25 mouse cellular contexts compared by ENCODE assay signal in the genomic region with DNA sequence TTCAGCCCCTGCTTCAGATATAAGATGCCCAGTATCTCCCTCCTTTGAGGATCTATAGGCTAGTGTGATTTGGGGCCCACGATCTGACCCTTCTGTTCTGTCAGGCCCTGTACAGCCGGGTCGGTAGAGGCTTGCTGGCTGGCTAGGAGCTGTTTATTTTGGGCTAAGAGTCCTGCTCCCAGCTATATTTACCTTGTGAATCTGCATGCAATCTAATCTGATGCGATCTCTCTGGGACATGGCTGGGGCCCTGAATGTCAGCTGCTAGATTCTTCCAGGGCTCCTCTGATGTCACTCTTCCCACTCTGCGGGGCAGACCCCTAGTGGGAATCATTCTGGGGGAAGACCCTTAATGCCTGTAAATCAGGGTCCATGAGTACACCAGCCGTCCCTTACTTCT. TPM values are rescaled to one million over a fixed set of nuclear protein-coding genes. Genes with fewer than 3 reads are reported as not detected.
DNase-seq lines count a peak whose midpoint lies in the region; ATAC-seq and TF ChIP-seq lines count a peak whose summit lies in the region.
"Had no signal": no experiment of that assay in that cellular context is flagged by ENCODE, and none has a peak within 500 bp of the region (broad histone marks: within the 10 kb centered on the region; RNA-seq: fewer than 3 reads in every experiment).

No protein-coding gene starts in this region.

- H3K27ac ChIP-seq in gastrocnemius, adult 2 months = peak overlapping the region; percentile 94
- H3K27ac ChIP-seq in spleen, adult 2 months (ENCODE audit: insufficient read depth, low read length) = 0 out of 2 replicates have a peak overlapping the region, but pooled peaks have one; percentile 18
- peak overlapping the region; percentile 83 for H3K27ac ChIP-seq in liver, postnatal 0 days (ENCODE audit: low read depth)
- H3K27ac ChIP-seq: embryonic facial prominence, embryonic 10.5 days; forebrain, embryonic 13.5 days; heart, embryonic 10.5 days; hindbrain, embryonic 13.5 days; hindbrain, postnatal 0 days had no signal

- no peaks in the 10 kb centered on the region for H3K9me3 ChIP-seq in liver, postnatal 0 days (ENCODE audit: low read length)
- H3K9me3 ChIP-seq: embryonic facial prominence, embryonic 10.5 days; forebrain, embryonic 13.5 days; heart, embryonic 10.5 days; hindbrain, embryonic 13.5 days had no signal

- no peaks in the 10 kb centered on the region for H3K27me3 ChIP-seq in spleen, adult 2 months (ENCODE audit: control insufficient read depth, insufficient read depth, low read length)
- H3K27me3 ChIP-seq in liver, postnatal 0 days (ENCODE audit: insufficient read depth, low read length) = no peaks in the 10 kb centered on the region
- H3K27me3 ChIP-seq: forebrain, embryonic 13.5 days; hindbrain, embryonic 13.5 days had no signal

- H3K9ac ChIP-seq in liver, postnatal 0 days (replicated peaks) = no peak overlapping the region
- H3K9ac ChIP-seq: forebrain, embryonic 13.5 days; forebrain, postnatal 0 days; hindbrain, embryonic 13.5 days had no signal

- H3K36me3 ChIP-seq in spleen, adult 2 months (ENCODE audit: control insufficient read depth, insufficient read depth, low read length) = peaks cover 3% of the 10 kb centered on the region
- peaks cover 5% of the 10 kb centered on the region for H3K36me3 ChIP-seq in liver, postnatal 0 days (replicated peaks; ENCODE audit: insufficient read depth, low read length)

- WGBS in spleen, adult 2 months = 90% methylated on average over 6 of the region's 6 CpGs
- WGBS in liver, postnatal 0 days (ENCODE audit: insufficient replicate concordance) = 67% methylated on average over 6 of the region's 6 CpGs

- H3K4me2 ChIP-seq in liver, postnatal 0 days (ENCODE audit: low read depth, low read length) = peak overlapping the region; percentile 11; the same call in 1 of the 2 replicates
- H3K4me2 ChIP-seq: forebrain, embryonic 13.5 days; hindbrain, embryonic 13.5 days had no signal

- ATAC-seq in liver, postnatal 0 days = no peak
- ATAC-seq: forebrain, embryonic 13.5 days; forebrain, postnatal 0 days; hindbrain, postnatal 0 days had no signal

- TF ChIP-seq EP300 in liver, postnatal 0 days (IDR thresholded peaks at IDR 0.05; ENCODE audit: low read depth) = no peak

- intact Hi-C loops in gastrocnemius, adult 2 months (cut with DNase I) = no loop called here
- intact Hi-C loops in gastrocnemius, postnatal 36 days (cut with DNase I) = no loop called here
- intact Hi-C loops in heart, postnatal 36 days (cut with DNase I) = no loop called here

- peak overlapping the region; percentile 4; the same call in 1 of the 2 replicates for H3K4me3 ChIP-seq in gastrocnemius, adult 2 months
- no peak overlapping the region for H3K4me3 ChIP-seq in spleen, adult 2 months (ENCODE audit: extremely low read depth, insufficient read depth, insufficient read length)
- H3K4me3 ChIP-seq in liver, postnatal 0 days (ENCODE audit: low read depth, low read length) = no peak overlapping the region
- H3K4me3 ChIP-seq: embryonic facial prominence, embryonic 10.5 days; forebrain, embryonic 13.5 days; heart, embryonic 10.5 days; hindbrain, embryonic 13.5 days had no signal

- no peak for TF ChIP-seq POLR2A in spleen, adult 2 months (IDR thresholded peaks at IDR 0.05; ENCODE audit: low read depth, low read length)

- peaks cover 12% of the 10 kb centered on the region; the same call in 1 of the 2 replicates for H3K4me1 ChIP-seq in spleen, adult 2 months (ENCODE audit: control insufficient read depth, insufficient read depth, insufficient read length)
- H3K4me1 ChIP-seq in liver, postnatal 0 days (ENCODE audit: insufficient read depth) = peaks cover 43% of the 10 kb centered on the region

- TF ChIP-seq CTCF in gastrocnemius, adult 2 months (IDR thresholded peaks at IDR 0.05) = no peak
- TF ChIP-seq CTCF in spleen, adult 2 months (IDR thresholded peaks at IDR 0.05; ENCODE audit: extremely low read depth, insufficient read depth, insufficient read length, insufficient replicate concordance) = no peak
- TF ChIP-seq CTCF in liver, postnatal 0 days (IDR thresholded peaks at IDR 0.05; ENCODE audit: low read depth) = no peak

- DNase-seq in gastrocnemius, adult 2 months = peak; percentile 74
- no peak for DNase-seq in gastrocnemius, postnatal 36 days
- no peak for DNase-seq in spleen, adult 2 months (ENCODE audit: low read depth in 1 of 2, low spot score in 2 of 2)
- DNase-seq in spleen, adult 12 weeks (ENCODE audit: low spot score) = no peak
- DNase-seq in liver, postnatal 0 days = no peak
- no peak for DNase-seq in frontal cortex, adult 2 months (ENCODE audit: extremely low spot score in 1 of 2, low spot score in 1 of 2)
- DNase-seq in heart, postnatal 36 days = no peak
- DNase-seq: adrenal gland, postnatal 10 days; cerebellum, adult 18-20 months; cerebellum, adult 9-11 months; cerebellum, postnatal 36 days; forebrain, postnatal 0 days; gastrocnemius, postnatal 10 days; heart, postnatal 10 days had no signal

RNA-seq across cellular contexts. Expression of a gene that starts 9.4 kb away (rescaled TPM):
- 10 to 100 TPM; 32.1 to 38.7 TPM for total RNA-seq in gastrocnemius, adult 2 months (2021)
- 10 to 100 TPM; 35.9 to 39.1 TPM for total RNA-seq in gastrocnemius, postnatal 36 days (2021)
- polyA plus RNA-seq in spleen, adult 2 months (2012; rRNA removed) = 52.3 and 83.0 TPM in 2 replicates
- 12.4 and 13.1 TPM in 2 replicates for polyA plus RNA-seq in liver, postnatal 0 days (2015; fragmentation: Nextera tagmentation; extraction: Ambion mirVana)
- polyA plus RNA-seq in frontal cortex, adult 2 months (2012; rRNA removed) = 17.6 and 20.6 TPM in 2 replicates
- 10 to 100 TPM; 16.7 to 19.3 TPM for total RNA-seq in heart, postnatal 36 days (2021)

RNA-seq across cellular contexts. Expression of a gene that starts 22.5 kb away (rescaled TPM):
- not detected for total RNA-seq in gastrocnemius, adult 2 months (2021)
- not detected for total RNA-seq in gastrocnemius, postnatal 36 days (2021)
- polyA plus RNA-seq in spleen, adult 2 months (2012; rRNA removed) = not detected in 2 replicates
- polyA plus RNA-seq in liver, postnatal 0 days (2015; fragmentation: Nextera tagmentation; extraction: Ambion mirVana) = not detected in 2 replicates
- 0.13 TPM in 1 of 2 replicates, not detected in the other for polyA plus RNA-seq in frontal cortex, adult 2 months (2012; rRNA removed)
- not detected for total RNA-seq in heart, postnatal 36 days (2021)
- total RNA-seq: adrenal gland, postnatal 10 days; adrenal gland, postnatal 4 days; forebrain, postnatal 0 days; gastrocnemius, postnatal 10 days; heart, adult 18-20 months; heart, postnatal 10 days; hematopoietic stem cell, adult 5-6 weeks; hindbrain, postnatal 0 days; MEL had no signal
- polyA plus RNA-seq: C2C12; embryonic facial prominence, embryonic 10.5 days; heart, embryonic 10.5 days; heart, embryonic 14.5 days had no signal

RNA-seq across cellular contexts. Expression of a gene that starts 34.7 kb away (rescaled TPM):
- 10 to 100 TPM; 11.5 to 13.3 TPM for total RNA-seq in gastrocnemius, adult 2 months (2021)
- 10 to 100 TPM; 10.0 to 11.2 TPM for total RNA-seq in gastrocnemius, postnatal 36 days (2021)
- polyA plus RNA-seq in spleen, adult 2 months (2012; rRNA removed) = 30.3 and 36.7 TPM in 2 replicates
- 7.6 and 8.3 TPM in 2 replicates for polyA plus RNA-seq in liver, postnatal 0 days (2015; fragmentation: Nextera tagmentation; extraction: Ambion mirVana)
- polyA plus RNA-seq in frontal cortex, adult 2 months (2012; rRNA removed) = 18.7 and 20.9 TPM in 2 replicates
- total RNA-seq in heart, postnatal 36 days (2021) = 10 to 100 TPM; 16.6 to 19.0 TPM

RNA-seq across cellular contexts. Expression of a gene that starts 43.9 kb away (rescaled TPM):
- 10 to 100 TPM; 19.2 to 23.2 TPM for total RNA-seq in gastrocnemius, adult 2 months (2021)
- 10 to 100 TPM; 18.9 to 19.0 TPM for total RNA-seq in gastrocnemius, postnatal 36 days (2021)
- 5.8 and 7.6 TPM in 2 replicates for polyA plus RNA-seq in spleen, adult 2 months (2012; rRNA removed)
- polyA plus RNA-seq in liver, postnatal 0 days (2015; fragmentation: Nextera tagmentation; extraction: Ambion mirVana) = 12.0 and 12.8 TPM in 2 replicates
- 9.1 and 11.5 TPM in 2 replicates for polyA plus RNA-seq in frontal cortex, adult 2 months (2012; rRNA removed)
- total RNA-seq in heart, postnatal 36 days (2021) = 10 to 100 TPM in 1 of 2 experiments, 1 to 10 TPM in 1; 7.3 to 10.7 TPM

Comparison
In these comparisons a context has a peak if more than half of its experiments do, and no peak if none do; other contexts are left out.
1. H3K27ac ChIP-seq: peak in every context shown above with its lines; median percentile 94 in gastrocnemius, adult 2 months; 83 in liver, postnatal 0 days; 18 in spleen, adult 2 months.